Mouse (Mus musculus) liver, embryonic 11.5 days (tissue): ENCODE measurements around the gene Atp5s. TPM values are rescaled to one million over a fixed set of nuclear protein-coding genes. Genes with fewer than 3 reads are reported as not detected.

Experiments
- ATAC-seq: fragments of 200-750 bp; cut with Nextera tagmentation; replicated peaks from 2 replicates; pipeline ENCODE4 v1.8.0; 2017; ENCODE audit warnings: moderate number of reproducible peaks, mild to moderate bottlenecking, moderate TSS enrichment, moderate library complexity; ENCODE audit not compliant: low FRiP score
- DNase-seq: peaks from one replicate; pipeline ENCODE4 v3.0.0-alpha.2; 2017; ENCODE audit warnings: low spot score
- H3K27ac ChIP-seq: fragments of 300-500 bp; sonication (generic); 2 replicates; pipeline ENCODE4 v1.5.1; 2014; ENCODE audit warnings: mild to moderate bottlenecking, low read depth, low read length, control low read depth
- H3K27me3 ChIP-seq: fragments of 300-500 bp; sonication (generic); replicated peaks from 2 replicates; pipeline ENCODE4 v1.6.1; 2014; ENCODE audit warnings: low read length, mixed read lengths; ENCODE audit not compliant: control insufficient read depth, insufficient read depth
- H3K36me3 ChIP-seq: fragments of 300-500 bp; sonication (generic); 2 replicates; pipeline ENCODE4 v1.6.1; 2014; ENCODE audit warnings: mild to moderate bottlenecking, low read length, moderate library complexity, mixed read lengths; ENCODE audit not compliant: control insufficient read depth, insufficient read depth
- H3K4me1 ChIP-seq: fragments of 300-500 bp; sonication (generic); replicated peaks from 2 replicates; pipeline ENCODE4 v1.6.1; 2014; ENCODE audit warnings: low read length, mixed read lengths; ENCODE audit not compliant: control insufficient read depth, insufficient read depth
- H3K4me2 ChIP-seq: fragments of 300-500 bp; sonication (generic); 2 replicates; pipeline ENCODE4 v1.6.1; 2014; ENCODE audit warnings: mild to moderate bottlenecking, control low read depth, moderate library complexity
- H3K4me3 ChIP-seq: fragments of 300-500 bp; sonication (generic); 2 replicates; pipeline ENCODE4 v1.5.1; 2014; ENCODE audit warnings: low read depth, low read length, control low read depth
- H3K9ac ChIP-seq: fragments of 300-500 bp; sonication (generic); 2 replicates; pipeline ENCODE4 v1.6.1; 2014; ENCODE audit warnings: low read depth, low read length, control low read depth
- H3K9me3 ChIP-seq: fragments of 300-500 bp; sonication (generic); 2 replicates; pipeline ENCODE4 v1.6.1; 2016; ENCODE audit warnings: low read length, inconsistent platforms, mixed read lengths; ENCODE audit not compliant: control insufficient read depth
- WGBS: fragments of 180-500 bp; shearing (Covaris S2); extraction: QIAGEN DNeasy Blood & Tissue Kit; methylation state at CpG from one replicate; pipeline ENCODE4 v1.1.7; 2014; 5-methylcytosine and 5-hydroxymethylcytosine counted together
- polyA plus RNA-seq: library from polyadenylated mRNA; unstranded; fragments of >200 nt; fragmentation: Nextera tagmentation; extraction: Ambion mirVana; gene quantifications from 2 replicates; pipeline ENCODE4 v1.2.1, GENCODE M21; 2014

The Atp5s gene
- polyA plus RNA-seq, 1 experiment from 2014 or later = 34.3 TPM

GRCm38 (mm10) chr12:69761603-69762002, 36.9 kb downstream of the Atp5s start:
- no peaks in the 10 kb centered on the region for H3K27me3 ChIP-seq
- no peak overlapping the region for H3K27ac ChIP-seq
- no peak overlapping the region for H3K4me2 ChIP-seq
- H3K9me3 ChIP-seq = no peaks in the 10 kb centered on the region
- H3K9ac ChIP-seq = no peak overlapping the region
- no peak for DNase-seq
- no peak for ATAC-seq
- no peak overlapping the region for H3K4me3 ChIP-seq
- peaks cover 26% of the 10 kb centered on the region for H3K4me1 ChIP-seq
- no peaks in the 10 kb centered on the region for H3K36me3 ChIP-seq
- WGBS = 77% methylated on average over 2 of the region's 2 CpGs

DNA sequence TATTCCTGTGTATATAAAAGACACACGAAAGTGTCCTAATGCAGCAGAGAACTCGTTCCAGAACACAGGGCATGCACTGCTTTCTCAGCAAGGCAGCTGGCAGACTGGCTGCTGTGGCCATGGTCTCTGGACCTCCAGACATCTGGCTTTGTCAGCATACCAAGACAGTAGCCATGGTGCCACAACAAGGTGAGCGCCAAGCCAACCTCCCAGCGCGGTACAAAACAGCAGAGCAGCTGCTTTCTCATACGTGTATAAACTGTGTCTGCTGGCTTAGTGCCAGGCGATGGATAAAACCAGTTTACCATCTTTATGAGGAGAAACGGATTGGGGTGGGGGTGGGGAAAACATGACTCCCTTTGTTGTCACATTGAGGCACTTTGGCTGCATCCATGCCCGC, 40.8 kb downstream of the Atp5s start:
- no peak for DNase-seq
- no peaks in the 10 kb centered on the region for H3K36me3 ChIP-seq
- no peak overlapping the region for H3K4me2 ChIP-seq
- no peak for ATAC-seq
- H3K4me1 ChIP-seq = peaks cover 14% of the 10 kb centered on the region
- H3K27ac ChIP-seq = no peak overlapping the region
- H3K9ac ChIP-seq = no peak overlapping the region
- no peaks in the 10 kb centered on the region for H3K27me3 ChIP-seq
- 89% methylated on average over 9 of the region's 9 CpGs for WGBS
- H3K4me3 ChIP-seq = no peak overlapping the region
- H3K9me3 ChIP-seq = no peaks in the 10 kb centered on the region

DNA sequence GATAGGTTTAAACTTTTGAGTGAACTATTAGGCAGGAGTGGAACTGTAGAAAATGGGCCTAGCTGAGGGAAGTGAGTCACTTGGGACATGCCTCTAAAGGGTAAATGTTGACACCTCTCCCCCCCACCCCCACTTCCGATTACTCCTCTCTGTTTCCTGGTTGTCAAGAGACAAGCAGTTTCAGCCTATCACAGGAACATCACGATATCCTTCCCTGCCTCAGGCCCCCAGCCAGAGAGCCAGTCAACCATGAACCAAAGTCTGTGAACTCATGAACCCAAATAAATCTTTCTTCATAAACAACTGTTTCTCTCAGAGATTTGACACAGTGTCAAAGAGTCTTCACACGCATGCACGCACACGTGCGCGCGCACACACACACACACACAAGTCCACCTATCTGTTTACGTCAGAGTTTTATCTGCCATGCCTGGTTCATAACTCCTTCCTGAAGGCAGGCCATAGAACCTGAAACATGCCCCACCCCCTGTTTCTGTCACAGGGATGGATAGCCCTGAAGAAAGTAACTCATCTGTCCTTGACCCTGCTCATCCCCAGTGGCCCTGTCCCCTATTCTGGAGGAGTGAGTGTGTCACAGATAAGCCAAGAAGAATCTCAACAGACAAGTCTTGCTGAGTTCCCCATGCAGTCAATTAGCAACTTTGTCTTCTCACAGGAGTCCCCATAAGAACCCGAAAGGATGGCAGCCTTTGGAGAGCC, 41.6 kb downstream of the Atp5s start:
- DNase-seq = no peak
- ATAC-seq = no peak
- Histone ChIP-seq H3K4me1 (peaks cover 14% of the 10 kb centered on the region), H3K36me3 (no peaks in the 10 kb centered on the region), H3K27ac (no peak overlapping the region), H3K9ac (no peak overlapping the region), H3K4me3 (no peak overlapping the region), H3K27me3 (no peaks in the 10 kb centered on the region), H3K9me3 (no peaks in the 10 kb centered on the region), H3K4me2 (no peak overlapping the region)
- WGBS = 67% methylated on average over 10 of the region's 10 CpGs

DNA sequence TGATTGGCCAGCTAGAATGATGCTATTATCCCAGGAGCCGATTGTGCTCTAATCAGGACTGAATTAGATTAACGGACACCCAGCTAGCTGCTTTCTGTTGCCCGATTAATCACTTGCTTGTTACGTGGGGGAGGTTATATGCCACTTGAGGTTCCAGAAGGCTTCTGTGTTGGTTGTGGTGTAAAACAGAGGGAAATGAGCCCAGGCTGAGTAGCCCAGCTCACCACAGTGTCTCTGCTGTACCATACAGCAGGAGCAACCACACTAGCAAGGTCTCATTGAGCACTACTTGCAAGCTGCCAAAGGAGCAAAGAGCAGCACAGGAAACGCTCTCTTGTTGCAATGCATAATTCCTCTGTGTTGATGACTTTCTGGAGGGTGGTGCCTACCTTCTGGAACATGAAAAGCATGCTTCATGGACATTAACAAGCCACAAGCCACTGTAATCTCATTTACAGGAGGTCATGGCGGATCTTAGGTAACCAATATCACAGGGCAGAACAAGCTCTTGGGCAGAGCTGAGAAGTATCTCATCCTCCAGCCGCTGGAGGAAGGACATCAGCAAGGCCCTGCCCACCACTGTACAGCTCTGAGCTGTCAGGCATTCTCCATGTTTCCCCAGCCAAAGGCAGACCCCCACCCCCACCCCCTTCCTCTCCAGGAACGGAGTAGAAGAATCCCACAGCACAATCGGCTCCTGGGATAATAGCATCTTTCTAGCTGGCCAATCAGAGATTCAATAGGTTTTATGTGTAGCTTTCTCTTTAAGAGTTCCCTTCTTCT, 42.9 kb downstream of the Atp5s start:
- H3K4me1 ChIP-seq = peaks cover 14% of the 10 kb centered on the region
- H3K4me2 ChIP-seq = no peak overlapping the region
- H3K9ac ChIP-seq = no peak overlapping the region
- no peaks in the 10 kb centered on the region for H3K27me3 ChIP-seq
- WGBS = 56% methylated on average over 9 of the region's 9 CpGs
- H3K9me3 ChIP-seq = no peaks in the 10 kb centered on the region
- H3K4me3 ChIP-seq = no peak overlapping the region
- no peaks in the 10 kb centered on the region for H3K36me3 ChIP-seq
- H3K27ac ChIP-seq = peak overlapping the region; percentile 17; the same call in 1 of the 2 replicates
- ATAC-seq = no peak
- no peak for DNase-seq

- Histone ChIP-seq H3K27ac (no peak overlapping the region), H3K4me2 (no peak overlapping the region), H3K4me3 (no peak overlapping the region), H3K9ac (no peak overlapping the region), H3K4me1 (peaks cover 14% of the 10 kb centered on the region), H3K36me3 (no peaks in the 10 kb centered on the region), H3K9me3 (no peaks in the 10 kb centered on the region), H3K27me3 (no peaks in the 10 kb centered on the region)
- WGBS = 40% methylated on average over 2 of the region's 2 CpGs
- DNase-seq = no peak
- peak; percentile 57 for ATAC-seq
Measured at GRCm38 (mm10) chr12:69768841-69769240, 44.1 kb downstream of the Atp5s start.

- peak; percentile 45; the same call in 1 of the 2 replicates for ATAC-seq
- Histone ChIP-seq H3K36me3 (no peaks in the 10 kb centered on the region), H3K27me3 (no peaks in the 10 kb centered on the region), H3K27ac (no peak overlapping the region), H3K4me2 (no peak overlapping the region), H3K4me3 (no peak overlapping the region), H3K9ac (no peak overlapping the region), H3K9me3 (no peaks in the 10 kb centered on the region), H3K4me1 (peaks cover 7% of the 10 kb centered on the region; the same call in 1 of the 2 replicates)
- DNase-seq = no peak
- 62% methylated on average over 11 of the region's 11 CpGs for WGBS
Measured at GRCm38 (mm10) chr12:69776607-69777340, 52.0 kb downstream of the Atp5s start.

- no peaks in the 10 kb centered on the region for H3K9me3 ChIP-seq
- WGBS = 83% methylated on average over 6 of the region's 6 CpGs
- H3K27me3 ChIP-seq = no peaks in the 10 kb centered on the region
- H3K36me3 ChIP-seq = no peaks in the 10 kb centered on the region
- no peak overlapping the region for H3K27ac ChIP-seq
- no peak overlapping the region for H3K4me3 ChIP-seq
- no peak overlapping the region for H3K4me2 ChIP-seq
- ATAC-seq = no peak
- DNase-seq = no peak
- H3K4me1 ChIP-seq = peaks cover 12% of the 10 kb centered on the region
- H3K9ac ChIP-seq = no peak overlapping the region
Measured at GRCm38 (mm10) chr12:69777341-69777730, 52.6 kb downstream of the Atp5s start.

DNA sequence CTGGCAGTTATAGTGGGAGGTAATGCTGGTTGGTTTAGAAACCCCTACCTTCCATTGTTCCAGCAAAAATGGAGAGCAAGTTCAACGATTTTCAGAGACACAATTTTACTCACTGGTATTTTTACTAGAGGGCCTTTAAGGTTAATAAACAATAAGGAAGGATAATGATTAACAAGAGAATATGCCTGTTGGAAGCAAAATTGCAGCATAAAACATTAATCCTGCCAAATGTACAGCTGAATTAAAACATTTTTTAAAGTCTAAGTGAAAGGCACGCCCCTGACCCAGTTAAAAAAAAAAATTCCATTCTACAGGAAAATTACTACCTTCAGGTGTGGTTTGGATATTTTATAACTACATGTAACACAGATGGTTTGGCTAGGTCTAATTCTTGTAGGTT, 53.2 kb downstream of the Atp5s start:
- no peak overlapping the region for H3K4me3 ChIP-seq
- no peaks in the 10 kb centered on the region for H3K9me3 ChIP-seq
- peaks cover 16% of the 10 kb centered on the region for H3K4me1 ChIP-seq
- no peak overlapping the region for H3K4me2 ChIP-seq
- H3K27ac ChIP-seq = no peak overlapping the region
- no peak overlapping the region for H3K9ac ChIP-seq
- no peaks in the 10 kb centered on the region for H3K36me3 ChIP-seq
- DNase-seq (no peak), ATAC-seq (no peak)
- WGBS = 78% methylated on average over 2 of the region's 2 CpGs
- H3K27me3 ChIP-seq = no peaks in the 10 kb centered on the region
